Mouse (Mus musculus) layer of hippocampus, adult 2 months (tissue): ENCODE results near the gene Gm7075. TPM values are rescaled to one million over a fixed set of nuclear protein-coding genes. Genes with fewer than 3 reads are reported as not detected.
"Not testable (repeated sequence)": the region's sequence is repeated elsewhere in the genome, so short reads cannot be mapped to it uniquely, and the experiment has no call there.

Experiments
- DNase-seq, 2 experiments: peaks; one replicate each; pipeline ENCODE4 v3.0.0; 2022; ENCODE audit warnings: low spot score in 2 of 2
- H3K27ac ChIP-seq: fragments of 200-600 bp; 2 replicates; pipeline ENCODE4 v1.8.1; 2022
- H3K4me3 ChIP-seq: fragments of 200-600 bp; 2 replicates; pipeline ENCODE4 v1.8.1; 2022; ENCODE audit warnings: mild to moderate bottlenecking
- CTCF ChIP-seq: fragments of 200-600 bp; conservative IDR thresholded peaks from 2 replicates; pipeline ENCODE4 v1.8.1; 2022; ENCODE audit warnings: antibody characterized with exemption, mild to moderate bottlenecking, moderate library complexity
- total RNA-seq, 2 experiments: library from RNA; stranded (reverse); gene quantifications; 2 replicates each; pipeline ENCODE4 v1.2.3; 2021

Gene Gm7075
- total RNA-seq, 2 experiments from 2014 or later, result not detected

DNA sequence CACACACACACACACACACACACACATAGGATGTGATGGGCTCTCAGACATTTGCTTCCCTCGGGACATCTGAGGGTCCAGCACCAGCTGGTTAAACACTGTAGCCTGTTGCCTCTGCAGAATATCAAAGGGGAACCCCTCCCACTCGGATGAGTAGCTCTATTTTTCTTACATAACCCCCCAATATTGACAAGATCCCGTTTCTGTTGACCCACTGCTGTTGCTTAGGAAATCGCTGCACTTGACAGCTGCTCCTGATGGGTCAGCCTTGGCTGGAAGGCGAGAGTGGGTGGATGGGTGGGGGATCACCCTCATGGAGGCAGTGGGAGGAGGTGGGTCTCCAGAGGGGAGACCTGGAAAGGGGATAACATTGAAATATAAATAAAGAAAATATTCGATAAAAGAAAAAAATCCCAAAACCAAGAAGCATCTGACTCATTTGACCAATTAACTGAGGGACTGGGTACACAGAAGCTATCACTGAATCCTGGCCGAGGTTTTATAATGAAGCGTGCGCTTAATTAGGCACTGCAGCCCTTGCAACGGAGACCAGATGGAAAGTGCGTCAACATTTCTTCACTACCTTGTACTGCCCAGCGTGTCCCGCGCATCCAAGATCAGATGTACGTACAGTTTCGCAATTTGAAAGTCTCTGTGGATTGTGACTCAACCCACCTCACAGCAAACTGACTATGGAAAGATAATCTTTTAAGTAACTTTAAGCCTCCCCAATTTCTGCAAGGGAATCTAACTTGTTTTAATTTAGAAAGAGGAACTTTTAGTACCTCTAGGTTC is 11.2 kb downstream of the Gm7075 start:
- TF ChIP-seq CTCF, result no peak
- DNase-seq, result no peak
- Histone ChIP-seq H3K4me3 (peak overlapping the region; percentile 44), H3K27ac (0 out of 2 replicates have a peak overlapping the region, but pooled peaks have one; percentile 23)

- DNase-seq, result no peak
- no peak for TF ChIP-seq CTCF
- Histone ChIP-seq H3K27ac (no peak overlapping the region), H3K4me3 (no peak overlapping the region)
Measured at GRCm38 (mm10) chr10:63403636-63404035, 18.0 kb downstream of the Gm7075 start.

DNA sequence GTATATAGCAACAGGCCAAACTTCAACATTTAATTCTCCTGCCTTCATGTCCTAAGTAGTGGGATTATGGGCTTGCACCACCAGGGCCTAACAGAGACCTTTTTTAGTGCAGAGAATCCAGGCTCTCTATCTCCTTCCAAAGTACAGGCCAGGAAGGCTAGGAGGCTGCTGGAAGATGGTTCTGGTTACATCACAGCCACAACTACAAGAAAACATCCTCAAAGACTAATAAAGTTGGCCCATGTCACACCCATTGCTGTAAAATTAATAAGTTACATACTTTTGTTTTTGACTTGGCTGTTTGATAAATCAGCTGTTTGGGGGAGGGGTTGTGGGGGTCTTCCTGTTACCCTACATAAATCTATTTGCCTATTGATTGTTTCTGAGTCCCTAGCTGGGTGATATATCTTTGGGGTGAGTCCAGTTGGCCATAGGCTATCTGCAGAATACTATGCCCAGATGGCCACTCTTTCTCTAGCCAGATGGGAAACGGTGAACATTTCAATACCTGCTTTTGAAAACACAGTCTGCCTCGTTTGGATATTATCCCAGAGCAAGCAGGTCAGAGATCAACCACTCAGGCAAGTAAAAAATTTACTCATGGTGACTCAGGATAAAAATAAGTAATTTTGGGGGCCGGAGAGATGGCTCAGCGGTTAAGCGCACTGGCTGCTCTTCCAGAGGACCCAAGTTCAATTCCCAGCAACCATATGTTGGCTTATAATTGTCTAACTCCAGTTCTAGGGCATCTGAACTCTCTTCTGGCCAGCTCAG is 18.7 kb downstream of the Gm7075 start:
- H3K4me3 ChIP-seq, result no peak overlapping the region
- DNase-seq, result no peak
- H3K27ac ChIP-seq, result no peak overlapping the region
- TF ChIP-seq CTCF, result no peak

DNA sequence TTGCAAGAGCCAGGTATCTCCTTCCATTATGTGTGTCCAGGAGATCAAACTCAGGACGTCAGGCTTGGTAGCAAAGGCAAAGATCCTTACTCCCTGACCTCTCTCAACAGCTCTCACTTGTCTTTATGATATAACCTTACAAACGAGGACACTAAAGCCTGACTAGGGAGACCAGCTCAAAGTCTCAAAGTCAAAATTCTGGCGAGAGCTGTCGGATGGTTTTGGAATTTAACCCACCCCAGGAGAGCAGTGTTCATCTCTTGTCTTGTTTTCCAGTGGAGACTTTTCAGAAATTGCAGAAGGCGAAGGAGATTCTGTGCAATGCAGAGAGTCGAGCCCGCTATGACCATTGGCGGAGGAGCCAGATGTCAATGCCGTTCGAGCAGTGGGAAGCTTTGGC is 24.6 kb downstream of the Gm7075 start:
- no peak for DNase-seq
- Histone ChIP-seq H3K27ac (no peak overlapping the region), H3K4me3 (no peak overlapping the region)
- no peak for TF ChIP-seq CTCF

DNA sequence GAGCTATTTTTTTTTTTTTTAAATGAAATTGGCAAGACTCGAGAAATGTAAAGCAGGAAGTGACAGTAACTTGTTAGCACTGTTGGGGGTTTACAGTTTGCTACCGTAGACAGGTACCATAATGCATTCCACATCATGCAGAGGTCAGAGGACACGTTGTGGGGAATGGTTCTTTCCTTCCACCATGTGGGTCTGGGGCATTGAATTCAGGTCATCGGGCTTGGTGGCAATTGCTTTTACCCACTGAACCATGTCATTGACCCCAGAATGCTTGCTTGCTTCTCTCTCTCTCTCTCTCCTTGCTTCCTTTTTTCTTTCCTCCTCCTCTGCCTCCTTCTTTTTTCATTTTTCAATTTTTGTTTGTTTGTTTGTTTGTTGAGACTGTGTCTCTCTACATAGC is 32.6 kb downstream of the Gm7075 start:
- H3K27ac ChIP-seq, result no peak overlapping the region
- TF ChIP-seq CTCF, result no peak
- H3K4me3 ChIP-seq, result no peak overlapping the region
- DNase-seq, result no peak

GRCm38 (mm10) chr10:63386991-63387390 is 34.6 kb downstream of the Gm7075 start:
- Histone ChIP-seq H3K27ac (peak overlapping the region; percentile 73; the same call in 1 of the 2 replicates), H3K4me3 (peak overlapping the region; percentile 89)
- DNase-seq, result no peak
- no peak for TF ChIP-seq CTCF

DNA sequence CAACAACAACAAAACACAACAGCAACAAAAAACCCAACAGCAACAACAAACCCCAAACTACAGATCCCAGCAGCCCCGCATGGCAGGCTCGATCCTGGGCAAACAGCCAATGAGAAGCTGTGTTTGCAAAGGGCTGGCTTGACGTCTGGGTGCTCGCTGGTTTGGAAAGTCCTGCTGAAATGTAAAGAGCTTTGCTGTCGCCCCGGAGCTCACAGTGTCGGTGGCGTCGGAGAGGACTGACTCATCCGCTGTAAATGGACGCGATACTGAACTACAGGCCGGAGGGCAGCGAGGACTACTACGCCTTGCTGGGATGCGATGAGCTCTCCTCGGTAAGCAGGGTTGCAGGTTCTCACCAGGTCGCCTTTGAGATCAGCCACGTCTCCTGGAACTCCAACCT is 35.1 kb downstream of the Gm7075 start:
- DNase-seq, result peak; percentile 88 to 90
- no peak for TF ChIP-seq CTCF
- Histone ChIP-seq H3K4me3 (peak overlapping the region; percentile 89), H3K27ac (peak overlapping the region; percentile 73)

GRCm38 (mm10) chr10:63385897-63386296 is 35.7 kb downstream of the Gm7075 start:
- peak overlapping the region; percentile 89 for H3K4me3 ChIP-seq
- H3K27ac ChIP-seq, result peak overlapping the region; percentile 73; the same call in 1 of the 2 replicates
- not testable (repeated sequence) for DNase-seq

DNA sequence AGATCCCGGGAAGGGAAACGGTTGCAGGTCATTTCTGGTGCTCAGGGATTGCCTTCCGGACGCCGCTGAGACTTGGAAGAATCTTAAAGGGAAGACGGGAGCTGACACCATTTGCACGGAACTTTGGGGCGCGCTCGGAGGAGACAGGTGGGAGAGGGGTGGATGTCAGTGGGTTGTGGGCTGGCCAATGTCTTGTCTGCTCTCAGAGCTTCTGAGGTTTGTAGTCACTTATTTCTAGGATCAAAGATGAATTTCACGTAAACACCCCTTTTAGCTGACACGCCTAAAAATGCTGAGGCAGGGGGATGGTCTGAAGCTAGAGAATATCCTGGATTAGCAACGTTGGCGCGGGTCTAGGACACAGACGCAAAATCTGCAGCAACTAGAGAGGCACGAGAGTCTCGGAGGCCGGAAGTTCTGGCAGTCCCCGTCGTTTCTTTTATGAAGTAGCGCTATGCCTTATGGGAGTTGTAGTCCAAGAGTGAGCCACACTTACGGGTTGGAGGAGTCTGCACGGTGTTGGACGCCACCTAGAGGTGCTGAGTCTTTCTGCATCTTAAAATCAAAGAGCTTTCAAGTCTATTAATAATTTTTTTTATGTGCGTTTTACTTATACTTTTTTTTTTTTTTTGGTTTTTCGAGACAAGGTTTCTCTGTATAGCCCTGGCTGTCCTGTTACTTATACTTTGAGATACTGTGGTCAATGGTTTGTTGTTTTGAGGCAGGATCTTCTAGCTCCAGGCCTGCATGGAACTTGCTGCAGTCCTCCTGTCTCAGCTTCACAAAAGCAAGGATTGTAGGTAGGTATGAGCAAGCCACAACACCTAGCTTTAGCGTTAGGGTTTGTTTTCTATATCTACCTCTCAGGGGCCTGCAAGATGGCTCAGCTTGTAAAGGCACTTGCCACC is 39.0 kb downstream of the Gm7075 start, which contains the start of gene Dnajc12:
TSS of gene Dnajc12 (plus strand) at position 72 of the 908 bp plus-strand sequence.
- peak; percentile 83 for TF ChIP-seq CTCF
- DNase-seq, result peak; percentile 84 to 92
- peak within 1 kb of the TSS; percentile 91 for H3K27ac ChIP-seq
- H3K4me3 ChIP-seq, result peak within 1 kb of the TSS; percentile 76

DNA sequence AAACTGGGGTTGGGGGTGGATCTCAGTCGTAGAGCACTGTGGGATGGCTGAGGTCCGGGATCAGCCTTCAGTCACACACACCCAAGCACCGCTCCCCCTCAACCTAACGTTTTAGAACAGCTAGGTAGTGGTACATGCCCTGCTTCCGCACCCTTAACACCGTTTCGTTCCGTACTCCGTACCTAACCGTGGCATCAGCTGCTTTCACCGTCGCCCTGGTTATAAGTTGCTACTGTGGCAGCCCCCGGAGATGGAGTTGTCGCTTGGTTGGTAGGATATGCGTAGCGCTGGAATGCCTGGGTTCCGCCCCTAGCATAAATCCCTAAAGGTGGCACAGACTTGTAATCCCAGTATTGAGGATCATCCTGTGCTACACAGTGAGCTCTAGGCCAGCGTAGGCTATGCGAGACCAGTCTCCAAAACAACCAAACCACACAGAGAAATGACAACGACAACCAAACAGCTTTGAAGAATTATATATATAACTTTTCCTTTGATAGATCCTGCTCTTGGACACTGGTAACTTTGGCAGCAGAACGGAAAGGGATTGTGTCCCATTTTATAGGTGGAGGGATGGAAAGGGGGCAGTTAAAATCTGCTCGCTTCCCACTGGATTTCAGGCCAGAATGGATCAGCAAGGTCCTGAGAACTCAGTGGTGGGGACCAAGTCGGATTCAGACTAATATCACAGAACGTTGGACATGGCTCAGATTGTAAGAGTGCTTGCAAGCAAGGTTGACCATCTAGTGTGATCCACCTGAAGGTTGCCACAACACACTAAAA is 39.9 kb downstream of the Gm7075 start, which contains the start of gene Sirt1:
TSS of gene Sirt1 (minus strand) at position 207 of the 783 bp plus-strand sequence.
- Histone ChIP-seq H3K4me3 (peak within 1 kb of the TSS; percentile 76), H3K27ac (peak within 1 kb of the TSS; percentile 91)
- no peak for TF ChIP-seq CTCF
- DNase-seq, result peak in 1 of 2 experiments; percentile 10

DNA sequence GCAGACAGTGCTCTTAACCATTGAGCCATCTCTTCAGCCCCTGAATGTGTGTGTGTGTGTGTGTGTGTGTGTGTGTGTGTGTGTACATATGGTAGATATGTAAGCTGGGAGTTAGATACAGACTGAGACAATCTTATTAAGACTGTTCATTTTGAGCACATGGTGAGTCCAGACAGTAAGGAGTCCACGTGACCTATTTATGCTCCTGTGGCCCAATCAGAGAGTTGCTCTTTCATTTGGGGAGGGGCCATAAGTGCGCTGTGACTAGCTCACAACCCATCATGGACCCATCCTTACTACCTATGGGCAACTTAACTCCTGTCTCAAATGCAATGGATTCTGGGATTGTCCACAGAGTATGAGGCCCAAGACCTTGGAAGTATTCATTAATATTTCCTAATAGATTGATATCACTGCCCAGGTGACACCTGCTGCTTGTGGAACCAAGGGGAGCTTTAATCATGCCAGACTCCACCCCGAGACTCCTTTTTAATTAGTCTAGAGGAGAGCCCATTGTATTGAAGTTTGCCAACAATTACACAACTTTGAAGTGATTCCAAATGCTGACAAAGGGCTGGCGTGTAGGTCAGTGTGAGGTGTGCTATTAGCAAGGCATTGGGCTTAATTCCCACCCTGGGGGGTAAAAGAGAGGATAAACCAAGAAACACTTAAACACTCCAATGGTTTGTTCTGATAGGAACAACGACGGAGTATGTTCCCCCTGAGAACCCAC is 42.5 kb downstream of the Gm7075 start:
- Histone ChIP-seq H3K27ac (no peak overlapping the region), H3K4me3 (no peak overlapping the region)
- no peak for DNase-seq
- no peak for TF ChIP-seq CTCF
